Mouse (Mus musculus) testis, adult 2 months (tissue): ENCODE results near the gene Rfc2.
"Not testable (repeated sequence)": the region's sequence is repeated elsewhere in the genome, so short reads cannot be mapped to it uniquely, and the experiment has no call there.

Experiments
- CTCF ChIP-seq: fragments of 200-500 bp; IDR thresholded peaks from 2 replicates; pipeline ENCODE4 v1.5.1; 2012; ENCODE audit warnings: low read depth, mild to moderate bottlenecking, inconsistent platforms, low read length, moderate library complexity; ENCODE audit not compliant: control insufficient read depth, insufficient read depth, insufficient replicate concordance
- POLR2A ChIP-seq: fragments of 200-500 bp; IDR thresholded peaks from 2 replicates; pipeline ENCODE4 v1.6.1; 2012; ENCODE audit warnings: low read depth, mild to moderate bottlenecking, inconsistent platforms, low read length, moderate library complexity; ENCODE audit not compliant: control insufficient read depth

DNA sequence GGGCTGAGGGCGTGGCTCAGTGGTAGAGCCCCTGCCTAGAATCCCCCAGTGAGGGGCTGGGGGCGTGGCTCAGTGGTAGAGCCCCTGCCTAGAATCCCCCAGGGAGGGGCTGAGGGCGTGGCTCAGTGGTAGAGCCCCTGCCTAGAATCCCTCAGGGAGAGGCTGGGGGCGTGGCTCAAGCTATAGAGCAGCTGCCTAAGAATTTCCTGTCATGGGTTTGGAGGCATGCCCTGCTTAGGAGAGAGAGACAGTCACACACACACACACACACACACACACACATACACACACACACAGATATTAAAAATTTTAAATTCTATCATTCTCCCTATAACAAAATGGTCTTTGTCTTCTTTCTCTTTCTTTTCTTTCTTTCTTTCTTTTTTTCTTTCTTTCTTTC, 67.8 kb downstream of the Rfc2 start:
- not testable (repeated sequence) for TF ChIP-seq POLR2A, CTCF
